Mouse (Mus musculus): ENCODE results near the gene Egfl7. TPM values are rescaled to one million over a fixed set of nuclear protein-coding genes. Genes with fewer than 3 reads are reported as not detected.

The Egfl7 gene
- 10 to 100 TPM; 72.2 to 74.3 TPM for total RNA-seq (2021)
- long read RNA-seq, experiment 1, transcript Egfl7-202 (10 exons, 1,372 nt): minor isoform, 5 of 35 reads
- long read RNA-seq, experiment 1, transcript Egfl7-216 (9 exons, 1,163 nt): minor isoform, 7 of 35 reads
- long read RNA-seq, experiment 1, transcript Egfl7-213 (1 exons, 536 nt): major isoform, 12 of 35 reads
- long read RNA-seq, experiment 1, partial matches to known transcripts: 4 of 35 reads
- long read RNA-seq, experiment 1, other reads (novel, unspliced or antisense): 7 of 35 reads
- long read RNA-seq, experiment 2, transcript Egfl7-202 (10 exons, 1,372 nt): minor isoform, 8 of 49 reads
- long read RNA-seq, experiment 2, transcript Egfl7-213 (1 exons, 536 nt): major isoform, 11 of 49 reads
- long read RNA-seq, experiment 2, partial matches to known transcripts: 11 of 49 reads
- long read RNA-seq, experiment 2, other reads (novel, unspliced or antisense): 14 of 49 reads

- no peak for TF ChIP-seq CTCF (conservative IDR thresholded peaks at IDR 0.05)
- H3K4me3 ChIP-seq: no peak within 1 kb of the TSS; the same call in 1 of the 2 replicates
- no peak for DNase-seq (ENCODE audit: low spot score in 2 of 2)
- H3K27ac ChIP-seq: peak within 1 kb of the TSS; percentile 61
Measured at GRCm38 (mm10) chr2:26579714-26580113, at the start of gene Egfl7. Gene Egfl7, plus strand, starts transcription at chr2:26580014.

GRCm38 (mm10) chr2:26531829-26532228 is 48.0 kb upstream of the Egfl7 start:
- no peak for DNase-seq (ENCODE audit: low spot score in 2 of 2)
- H3K27ac ChIP-seq: no peak overlapping the region
- no peak for TF ChIP-seq CTCF (conservative IDR thresholded peaks at IDR 0.05)
- no peak overlapping the region for H3K4me3 ChIP-seq

- no peak for DNase-seq (ENCODE audit: low spot score in 2 of 2)
- TF ChIP-seq CTCF (conservative IDR thresholded peaks at IDR 0.05): no peak
- H3K27ac ChIP-seq: peak overlapping the region; percentile 24; the same call in 1 of the 2 replicates
- no peak overlapping the region for H3K4me3 ChIP-seq
Measured at GRCm38 (mm10) chr2:26533249-26533648, 46.6 kb upstream of the Egfl7 start.

- no peak for DNase-seq (ENCODE audit: low spot score in 2 of 2)
- Histone ChIP-seq H3K27ac (peak overlapping the region; percentile 49; the same call in 1 of the 2 replicates), H3K4me3 (no peak overlapping the region)
- TF ChIP-seq CTCF (conservative IDR thresholded peaks at IDR 0.05): no peak
Measured at GRCm38 (mm10) chr2:26534161-26534560, 45.7 kb upstream of the Egfl7 start.

GRCm38 (mm10) chr2:26534616-26535015 is 45.2 kb upstream of the Egfl7 start:
- DNase-seq (ENCODE audit: low spot score in 2 of 2): no peak
- TF ChIP-seq CTCF (conservative IDR thresholded peaks at IDR 0.05): no peak
- no peak overlapping the region for H3K4me3 ChIP-seq
- H3K27ac ChIP-seq: peak overlapping the region; percentile 80

- no peak for TF ChIP-seq CTCF (conservative IDR thresholded peaks at IDR 0.05)
- H3K4me3 ChIP-seq: no peak overlapping the region
- peak overlapping the region; percentile 80 for H3K27ac ChIP-seq
- DNase-seq (ENCODE audit: low spot score in 2 of 2): peak; percentile 31 to 69
Measured at GRCm38 (mm10) chr2:26535517-26536045, 44.2 kb upstream of the Egfl7 start.

GRCm38 (mm10) chr2:26539516-26539915 is 40.3 kb upstream of the Egfl7 start:
- no peak for TF ChIP-seq CTCF (conservative IDR thresholded peaks at IDR 0.05)
- no peak for DNase-seq (ENCODE audit: low spot score in 2 of 2)
- no peak overlapping the region for H3K4me3 ChIP-seq
- no peak overlapping the region for H3K27ac ChIP-seq

- TF ChIP-seq CTCF (conservative IDR thresholded peaks at IDR 0.05): no peak
- DNase-seq (ENCODE audit: low spot score in 2 of 2): no peak
- H3K4me3 ChIP-seq: no peak overlapping the region
- H3K27ac ChIP-seq: 0 out of 2 replicates have a peak overlapping the region, but pooled peaks have one; percentile 32
Measured at GRCm38 (mm10) chr2:26540721-26541120, 39.1 kb upstream of the Egfl7 start.

GRCm38 (mm10) chr2:26541258-26541910 is 38.4 kb upstream of the Egfl7 start:
- TF ChIP-seq CTCF (conservative IDR thresholded peaks at IDR 0.05): no peak
- peak overlapping the region; percentile 32; the same call in 1 of the 2 replicates for H3K27ac ChIP-seq
- no peak for DNase-seq (ENCODE audit: low spot score in 2 of 2)
- no peak overlapping the region for H3K4me3 ChIP-seq

- no peak overlapping the region for H3K27ac ChIP-seq
- H3K4me3 ChIP-seq: no peak overlapping the region
- DNase-seq (ENCODE audit: low spot score in 2 of 2): no peak
- no peak for TF ChIP-seq CTCF (conservative IDR thresholded peaks at IDR 0.05)
Measured at GRCm38 (mm10) chr2:26543155-26543554, 36.7 kb upstream of the Egfl7 start.

GRCm38 (mm10) chr2:26543768-26544167 is 36.0 kb upstream of the Egfl7 start:
- TF ChIP-seq CTCF (conservative IDR thresholded peaks at IDR 0.05): no peak
- no peak for DNase-seq (ENCODE audit: low spot score in 2 of 2)
- no peak overlapping the region for H3K27ac ChIP-seq
- no peak overlapping the region for H3K4me3 ChIP-seq

- no peak for DNase-seq (ENCODE audit: low spot score in 2 of 2)
- H3K27ac ChIP-seq: no peak overlapping the region
- no peak overlapping the region for H3K4me3 ChIP-seq
- TF ChIP-seq CTCF (conservative IDR thresholded peaks at IDR 0.05): no peak
Measured at GRCm38 (mm10) chr2:26544265-26544664, 35.5 kb upstream of the Egfl7 start.

GRCm38 (mm10) chr2:26547481-26547880 is 32.3 kb upstream of the Egfl7 start:
- Histone ChIP-seq H3K4me3 (no peak overlapping the region), H3K27ac (no peak overlapping the region; the same call in 1 of the 2 replicates)
- DNase-seq (ENCODE audit: low spot score in 2 of 2): peak in 1 of 2 experiments; percentile 44
- TF ChIP-seq CTCF (conservative IDR thresholded peaks at IDR 0.05): peak; percentile 66
